Mouse (Mus musculus): ENCODE results near the gene Odf3l2.

DNA sequence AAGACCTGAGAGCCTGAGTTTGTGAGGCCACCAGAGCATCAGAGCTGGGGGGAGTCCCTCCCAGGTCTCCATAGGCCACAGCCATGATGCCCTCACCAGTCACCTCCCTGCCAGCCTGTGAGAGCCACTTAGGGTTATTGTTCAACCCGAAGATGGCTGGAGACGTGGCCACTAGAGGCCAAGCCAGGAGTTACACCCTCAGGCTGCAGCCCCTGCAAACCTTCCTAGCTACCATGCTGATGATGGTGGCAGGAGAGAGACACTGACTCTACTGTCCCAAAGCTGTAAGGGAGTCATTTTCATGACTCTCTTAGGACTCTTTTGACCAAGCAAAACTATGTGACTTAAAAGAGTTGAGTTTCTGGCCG, 26.5 kb upstream of the Odf3l2 start:
- no peak for TF ChIP-seq CTCF (IDR thresholded peaks at IDR 0.05; ENCODE audit: insufficient read depth, low read depth, low read length)
- TF ChIP-seq POLR2A (IDR thresholded peaks at IDR 0.05; ENCODE audit: insufficient read depth, low read depth, low read length) = no peak

Data from olfactory bulb, adult 2 months (tissue).